Mouse (Mus musculus) kidney, embryonic 14.5 days (tissue): ENCODE results near the gene Fam171a2. TPM values are rescaled to one million over a fixed set of nuclear protein-coding genes. Genes with fewer than 3 reads are reported as not detected.

Experiments used
- ATAC-seq: fragments of 200-750 bp; cut with Nextera tagmentation; 2 replicates; pipeline ENCODE4 v1.8.0; 2017; ENCODE audit warnings: moderate number of reproducible peaks, mild to moderate bottlenecking, moderate TSS enrichment, moderate library complexity; ENCODE audit not compliant: low FRiP score, low TSS enrichment
- H3K27ac ChIP-seq: fragments of 300-500 bp; sonication (generic); 2 replicates; pipeline ENCODE4 v1.5.1; 2014; ENCODE audit warnings: low read depth, mild to moderate bottlenecking, low read length, moderate library complexity, mixed read lengths
- H3K27me3 ChIP-seq: fragments of 300-500 bp; sonication (generic); 2 replicates; pipeline ENCODE4 v1.6.1; 2014; ENCODE audit warnings: mild to moderate bottlenecking, low read length; ENCODE audit not compliant: control insufficient read depth, insufficient read depth
- H3K36me3 ChIP-seq: fragments of 300-500 bp; sonication (generic); 2 replicates; pipeline ENCODE4 v1.6.1; 2014; ENCODE audit warnings: low read length, mixed read lengths; ENCODE audit not compliant: control insufficient read depth, insufficient read depth
- H3K4me1 ChIP-seq: fragments of 300-500 bp; sonication (generic); 2 replicates; pipeline ENCODE4 v1.6.1; 2014; ENCODE audit warnings: low read length, mixed read lengths; ENCODE audit not compliant: control insufficient read depth, insufficient read depth
- H3K4me2 ChIP-seq: fragments of 300-500 bp; sonication (generic); replicated peaks from 2 replicates; pipeline ENCODE4 v1.6.1; 2014; ENCODE audit warnings: low read depth, mild to moderate bottlenecking, low read length
- H3K4me3 ChIP-seq: fragments of 300-500 bp; sonication (generic); 2 replicates; pipeline ENCODE4 v1.5.1; 2014; ENCODE audit warnings: mild to moderate bottlenecking, low read length
- H3K9ac ChIP-seq: fragments of 300-500 bp; sonication (generic); 2 replicates; pipeline ENCODE4 v1.6.1; 2014; ENCODE audit warnings: low read depth, mild to moderate bottlenecking, low read length, moderate library complexity
- H3K9me3 ChIP-seq: fragments of 300-500 bp; sonication (generic); 2 replicates; pipeline ENCODE4 v1.6.1; 2016; ENCODE audit warnings: low read length; ENCODE audit not compliant: control insufficient read depth
- WGBS: fragments of 180-500 bp; shearing (Covaris S2); extraction: QIAGEN DNeasy Blood & Tissue Kit; methylation state at CpG from one replicate; pipeline ENCODE4 v1.1.7; 2014; 5-methylcytosine and 5-hydroxymethylcytosine counted together
- polyA plus RNA-seq: library from polyadenylated mRNA; unstranded; fragments of >200 nt; fragmentation: Nextera tagmentation; extraction: Ambion mirVana; gene quantifications from 2 replicates; pipeline ENCODE4 v1.2.1, GENCODE M21; 2014

Gene Fam171a2
- polyA plus RNA-seq, 1 experiment from 2014 or later: 12.3 TPM

- Histone ChIP-seq H3K4me3 (peak overlapping the region; percentile 94), H3K9ac (peak overlapping the region; percentile 97), H3K27me3 (peaks cover 4% of the 10 kb centered on the region; the same call in 1 of the 2 replicates), H3K27ac (peak overlapping the region; percentile 90), H3K4me1 (peaks cover 39% of the 10 kb centered on the region), H3K36me3 (peaks cover 14% of the 10 kb centered on the region), H3K9me3 (no peaks in the 10 kb centered on the region), H3K4me2 (peak overlapping the region; percentile 82)
- peak; percentile 32 for ATAC-seq
- under 1% methylated on average over 31 of the region's 49 CpGs for WGBS
Observed at GRCm38 (mm10) chr11:102446581-102447461, 661 bp downstream of the Fam171a2 start.

GRCm38 (mm10) chr11:102445891-102446361 lies 1.6 kb downstream of the Fam171a2 start:
- peaks cover 23% of the 10 kb centered on the region for H3K36me3 ChIP-seq
- peaks cover 39% of the 10 kb centered on the region for H3K4me1 ChIP-seq
- peak overlapping the region; percentile 94 for H3K4me3 ChIP-seq
- no peaks in the 10 kb centered on the region for H3K9me3 ChIP-seq
- H3K4me2 ChIP-seq: peak overlapping the region; percentile 82
- 0 out of 2 replicates have a peak, but pooled peaks have one; percentile 3 for ATAC-seq
- H3K9ac ChIP-seq: peak overlapping the region; percentile 97; the same call in 1 of the 2 replicates
- peaks cover 4% of the 10 kb centered on the region; the same call in 1 of the 2 replicates for H3K27me3 ChIP-seq
- WGBS: 8% methylated on average over 7 of the region's 7 CpGs
- peak overlapping the region; percentile 90 for H3K27ac ChIP-seq

- H3K9ac ChIP-seq: 0 out of 2 replicates have a peak overlapping the region, but pooled peaks have one; percentile 4
- WGBS: 9% methylated on average over 10 of the region's 10 CpGs
- no peaks in the 10 kb centered on the region for H3K9me3 ChIP-seq
- peak overlapping the region; percentile 90 for H3K27ac ChIP-seq
- peak overlapping the region; percentile 94 for H3K4me3 ChIP-seq
- peaks cover 4% of the 10 kb centered on the region; the same call in 1 of the 2 replicates for H3K27me3 ChIP-seq
- H3K4me1 ChIP-seq: peaks cover 39% of the 10 kb centered on the region
- H3K36me3 ChIP-seq: peaks cover 28% of the 10 kb centered on the region
- peak overlapping the region; percentile 82 for H3K4me2 ChIP-seq
- ATAC-seq: peak; percentile 62
Observed at GRCm38 (mm10) chr11:102445264-102445890, 2.1 kb downstream of the Fam171a2 start.

- H3K4me1 ChIP-seq: peaks cover 39% of the 10 kb centered on the region
Observed at GRCm38 (mm10) chr11:102444781-102445180, 2.7 kb downstream of the Fam171a2 start.

GRCm38 (mm10) chr11:102444321-102444720 lies 3.2 kb downstream of the Fam171a2 start:
- Histone ChIP-seq H3K27ac (no peak overlapping the region), H3K27me3 (no peaks in the 10 kb centered on the region; the same call in 1 of the 2 replicates), H3K4me1 (peaks cover 39% of the 10 kb centered on the region), H3K9me3 (no peaks in the 10 kb centered on the region), H3K4me3 (no peak overlapping the region), H3K36me3 (peaks cover 38% of the 10 kb centered on the region), H3K4me2 (no peak overlapping the region), H3K9ac (no peak overlapping the region)
- WGBS: 77% methylated on average over 3 of the region's 3 CpGs
- no peak for ATAC-seq

More at GRCm38 (mm10) chr11:102444781-102445180, 2.7 kb downstream of the Fam171a2 start:
- H3K4me3 ChIP-seq: no peak overlapping the region
- 0 out of 2 replicates have a peak overlapping the region, but pooled peaks have one; percentile 4 for H3K9ac ChIP-seq
- H3K36me3 ChIP-seq: peaks cover 34% of the 10 kb centered on the region
- H3K27ac ChIP-seq: no peak overlapping the region
- WGBS: 5% methylated on average over 6 of the region's 6 CpGs
- no peak for ATAC-seq
- H3K9me3 ChIP-seq: no peaks in the 10 kb centered on the region
- peaks cover 4% of the 10 kb centered on the region; the same call in 1 of the 2 replicates for H3K27me3 ChIP-seq
- H3K4me2 ChIP-seq: peak overlapping the region; percentile 82

- Histone ChIP-seq H3K4me2 (no peak overlapping the region), H3K9ac (no peak overlapping the region), H3K4me3 (no peak overlapping the region), H3K9me3 (no peaks in the 10 kb centered on the region), H3K27ac (no peak overlapping the region), H3K36me3 (peaks cover 44% of the 10 kb centered on the region), H3K27me3 (no peaks in the 10 kb centered on the region; the same call in 1 of the 2 replicates), H3K4me1 (peaks cover 44% of the 10 kb centered on the region)
- WGBS: 55% methylated on average over 12 of the region's 12 CpGs
- no peak for ATAC-seq
Observed at GRCm38 (mm10) chr11:102443740-102444139, 3.7 kb downstream of the Fam171a2 start.

- Histone ChIP-seq H3K4me1 (peaks cover 45% of the 10 kb centered on the region), H3K4me2 (no peak overlapping the region), H3K4me3 (no peak overlapping the region), H3K36me3 (peaks cover 49% of the 10 kb centered on the region), H3K27me3 (no peaks in the 10 kb centered on the region; the same call in 1 of the 2 replicates), H3K9ac (no peak overlapping the region), H3K27ac (no peak overlapping the region), H3K9me3 (no peaks in the 10 kb centered on the region)
- WGBS: 89% methylated on average over 6 of the region's 6 CpGs
- no peak for ATAC-seq
Observed at GRCm38 (mm10) chr11:102442089-102442488, 5.4 kb downstream of the Fam171a2 start.

- Histone ChIP-seq H3K36me3 (peaks cover 51% of the 10 kb centered on the region), H3K9me3 (no peaks in the 10 kb centered on the region), H3K4me1 (peaks cover 45% of the 10 kb centered on the region), H3K27ac (no peak overlapping the region), H3K9ac (no peak overlapping the region), H3K4me2 (no peak overlapping the region), H3K27me3 (no peaks in the 10 kb centered on the region; the same call in 1 of the 2 replicates), H3K4me3 (no peak overlapping the region)
- ATAC-seq: no peak
- WGBS: 76% methylated on average over 3 of the region's 3 CpGs
Observed at GRCm38 (mm10) chr11:102441434-102441833, 6.0 kb downstream of the Fam171a2 start.
